Mouse (Mus musculus) intestine, embryonic 16.5 days (tissue): ENCODE measurements at regions not wholly inside any gene's neighbourhood (a gene's known extent, or its start where the extent isn't known, plus 50 kb on each side); places are given as distances from the start of the nearest gene placed in this dataset.

Experiments
- ATAC-seq: fragments of 200-750 bp; cut with Nextera tagmentation; 2 replicates; pipeline ENCODE4 v1.8.0; 2017; ENCODE audit warnings: moderate TSS enrichment, moderate library complexity
- H3K27ac ChIP-seq: fragments of 300-500 bp; sonication (generic); 2 replicates; pipeline ENCODE4 v1.5.1; 2014; ENCODE audit warnings: mild to moderate bottlenecking, low read length
- H3K27me3 ChIP-seq: fragments of 300-500 bp; sonication (generic); replicated peaks from 2 replicates; pipeline ENCODE4 v1.6.1; 2014; ENCODE audit warnings: low read length, control low read depth, mixed read lengths; ENCODE audit not compliant: control insufficient read depth, insufficient read depth
- H3K36me3 ChIP-seq: fragments of 300-500 bp; sonication (generic); 2 replicates; pipeline ENCODE4 v1.6.1; 2014; ENCODE audit warnings: low read length, control low read depth; ENCODE audit not compliant: control insufficient read depth, insufficient read depth
- H3K4me1 ChIP-seq: fragments of 300-500 bp; sonication (generic); 2 replicates; pipeline ENCODE4 v1.6.1; 2014; ENCODE audit warnings: low read length, control low read depth, mixed read lengths; ENCODE audit not compliant: control insufficient read depth, insufficient read depth
- H3K4me2 ChIP-seq: fragments of 300-500 bp; sonication (generic); 2 replicates; pipeline ENCODE4 v1.6.1; 2014; ENCODE audit warnings: low read depth, low read length, control low read depth
- H3K4me3 ChIP-seq: fragments of 300-500 bp; sonication (generic); 2 replicates; pipeline ENCODE4 v1.5.1; 2014; ENCODE audit warnings: mild to moderate bottlenecking, low read length
- H3K9ac ChIP-seq: fragments of 300-500 bp; sonication (generic); 2 replicates; pipeline ENCODE4 v1.6.1; 2014; ENCODE audit warnings: low read depth, low read length
- H3K9me3 ChIP-seq: fragments of 300-500 bp; sonication (generic); 2 replicates; pipeline ENCODE4 v1.6.1; 2016; ENCODE audit warnings: low read length, control low read depth; ENCODE audit not compliant: control insufficient read depth
- WGBS: fragments of 180-500 bp; shearing (Covaris S2); extraction: QIAGEN DNeasy Blood & Tissue Kit; methylation state at CpG from one replicate; pipeline ENCODE4 v1.1.7; 2014; 5-methylcytosine and 5-hydroxymethylcytosine counted together

DNA sequence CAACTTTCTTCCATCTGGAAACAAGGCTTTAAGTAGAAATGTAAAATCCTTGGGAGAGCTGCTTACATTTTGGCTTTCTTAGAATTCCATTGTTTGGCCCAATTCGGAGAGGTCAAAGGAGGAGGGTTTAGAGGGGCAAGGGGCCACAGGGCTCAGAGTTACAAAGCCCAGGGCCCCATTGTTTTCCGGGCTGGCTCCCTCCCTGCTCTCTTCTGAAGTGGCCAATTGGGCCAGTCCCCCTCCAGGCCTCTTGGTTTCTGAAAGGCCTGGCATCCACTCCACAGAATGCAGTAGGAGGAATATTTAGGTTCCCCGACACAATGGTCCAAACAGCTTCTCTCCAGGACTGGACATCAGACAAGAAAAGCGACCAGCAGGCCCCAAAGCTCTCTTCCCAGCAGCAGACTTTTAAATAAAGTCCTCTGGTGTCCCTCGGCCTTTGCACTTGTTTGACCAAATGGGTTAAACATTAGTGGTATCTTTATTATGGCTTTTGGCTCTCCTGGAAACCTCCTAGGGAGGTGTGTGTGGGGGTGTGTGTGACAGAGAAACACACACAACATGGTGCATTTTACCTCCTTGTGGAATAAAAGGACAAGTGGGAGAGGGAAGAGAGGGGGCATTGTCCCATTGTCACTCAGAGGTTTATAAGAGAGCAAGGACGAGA lies 456.6 kb downstream of the Wdr11 start:
- H3K4me3 ChIP-seq, result no peak overlapping the region
- WGBS, result 48% methylated on average over 6 of the region's 6 CpGs
- ATAC-seq, result no peak
- H3K36me3 ChIP-seq, result no peaks in the 10 kb centered on the region
- no peak overlapping the region for H3K27ac ChIP-seq
- peaks cover 19% of the 10 kb centered on the region for H3K4me1 ChIP-seq
- no peak overlapping the region for H3K4me2 ChIP-seq
- H3K9me3 ChIP-seq, result no peaks in the 10 kb centered on the region
- H3K9ac ChIP-seq, result no peak overlapping the region
- H3K27me3 ChIP-seq, result no peaks in the 10 kb centered on the region

GRCm38 (mm10) chr7:130049461-130049860 lies 457.8 kb downstream of the Wdr11 start:
- ATAC-seq, result no peak; the same call in 1 of the 2 replicates
- no peak overlapping the region for H3K9ac ChIP-seq
- no peak overlapping the region for H3K27ac ChIP-seq
- no peak overlapping the region for H3K4me3 ChIP-seq
- no peaks in the 10 kb centered on the region for H3K27me3 ChIP-seq
- WGBS, result 92% methylated on average over 2 of the region's 2 CpGs
- no peaks in the 10 kb centered on the region for H3K36me3 ChIP-seq
- no peak overlapping the region for H3K4me2 ChIP-seq
- H3K9me3 ChIP-seq, result no peaks in the 10 kb centered on the region
- peaks cover 7% of the 10 kb centered on the region for H3K4me1 ChIP-seq

DNA sequence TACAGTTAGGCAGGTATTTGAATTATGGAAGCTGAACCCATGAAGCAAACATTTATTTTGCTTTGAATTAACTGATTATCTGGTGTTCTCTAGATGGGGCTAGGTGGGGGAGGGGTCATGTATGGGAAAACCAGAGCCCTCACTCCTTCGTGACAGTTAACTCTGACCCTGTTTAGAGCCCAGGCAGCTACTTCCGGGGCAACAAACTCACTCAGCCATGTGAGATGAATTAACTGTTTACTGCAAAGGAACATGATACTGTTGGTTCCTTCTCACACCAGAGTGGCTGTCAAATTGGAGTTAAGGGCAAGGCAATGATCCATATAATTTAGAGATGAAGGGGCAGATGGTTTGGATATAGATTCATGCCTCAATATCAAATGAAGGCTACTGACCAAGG lies 458.5 kb downstream of the Wdr11 start:
- Histone ChIP-seq H3K36me3 (no peaks in the 10 kb centered on the region), H3K27ac (no peak overlapping the region), H3K9me3 (no peaks in the 10 kb centered on the region), H3K4me2 (no peak overlapping the region), H3K9ac (no peak overlapping the region), H3K27me3 (no peaks in the 10 kb centered on the region), H3K4me1 (0 out of 2 replicates have a peak, but pooled peaks cover 3% of the 10 kb centered on the region), H3K4me3 (no peak overlapping the region)
- WGBS, result 22% methylated on average over 2 of the region's 2 CpGs
- ATAC-seq, result no peak

DNA sequence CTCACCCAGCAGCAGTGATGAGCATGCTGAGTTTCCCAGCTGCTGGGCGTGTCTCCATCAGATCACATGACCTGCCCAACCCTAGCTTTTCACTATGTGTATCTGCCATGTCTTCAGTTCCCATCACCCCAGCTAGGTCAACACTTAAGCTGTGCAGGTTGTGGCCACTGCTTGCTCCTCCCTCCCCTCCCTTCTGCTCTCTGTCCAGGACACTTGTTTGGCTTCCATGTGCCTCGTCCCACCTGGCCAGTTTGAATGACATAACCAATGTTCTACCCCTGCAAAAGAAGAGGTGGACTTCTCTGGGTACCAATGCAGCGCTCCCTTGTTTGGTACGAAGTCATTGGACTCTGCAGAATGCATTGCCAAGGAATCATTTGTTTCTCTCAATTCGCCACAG lies 460.7 kb downstream of the Wdr11 start:
- Histone ChIP-seq H3K27me3 (no peaks in the 10 kb centered on the region), H3K9ac (no peak overlapping the region), H3K27ac (no peak overlapping the region), H3K4me1 (no peaks in the 10 kb centered on the region), H3K36me3 (no peaks in the 10 kb centered on the region), H3K9me3 (no peaks in the 10 kb centered on the region), H3K4me2 (no peak overlapping the region), H3K4me3 (no peak overlapping the region)
- WGBS, result 92% methylated on average over 5 of the region's 5 CpGs
- no peak for ATAC-seq

DNA sequence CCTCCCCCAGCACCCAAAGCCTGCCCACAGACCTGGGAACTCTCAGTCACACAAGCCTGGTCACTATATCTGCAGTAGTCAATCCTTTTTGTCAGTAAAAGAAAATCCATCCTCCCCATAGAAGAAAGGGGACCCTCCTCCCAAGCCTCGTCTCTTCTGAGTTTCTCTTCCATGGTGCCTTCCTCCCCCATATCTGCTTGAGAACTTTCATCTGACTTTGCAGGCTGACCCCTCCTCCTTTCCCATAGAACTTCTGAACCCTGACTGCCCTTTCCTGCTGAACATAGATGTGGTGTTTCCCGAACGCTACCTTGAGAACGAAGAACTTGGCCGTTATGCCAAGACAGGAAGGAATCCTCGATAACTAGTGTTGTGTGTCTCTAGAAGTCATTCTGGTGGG lies 462.5 kb downstream of the Ate1 start:
- no peak for ATAC-seq
- no peak overlapping the region for H3K9ac ChIP-seq
- H3K4me3 ChIP-seq, result no peak overlapping the region
- H3K36me3 ChIP-seq, result no peaks in the 10 kb centered on the region
- no peak overlapping the region for H3K27ac ChIP-seq
- H3K4me1 ChIP-seq, result peaks cover 16% of the 10 kb centered on the region; the same call in 1 of the 2 replicates
- no peaks in the 10 kb centered on the region for H3K9me3 ChIP-seq
- WGBS, result 70% methylated on average over 6 of the region's 6 CpGs
- no peaks in the 10 kb centered on the region for H3K27me3 ChIP-seq
- H3K4me2 ChIP-seq, result no peak overlapping the region

GRCm38 (mm10) chr7:130058267-130058666 lies 461.9 kb downstream of the Ate1 start:
- 55% methylated on average over 12 of the region's 12 CpGs for WGBS
- H3K4me2 ChIP-seq, result no peak overlapping the region
- no peak for ATAC-seq
- H3K4me1 ChIP-seq, result peaks cover 16% of the 10 kb centered on the region; the same call in 1 of the 2 replicates
- no peaks in the 10 kb centered on the region for H3K36me3 ChIP-seq
- H3K9me3 ChIP-seq, result no peaks in the 10 kb centered on the region
- H3K4me3 ChIP-seq, result no peak overlapping the region
- H3K9ac ChIP-seq, result no peak overlapping the region
- H3K27me3 ChIP-seq, result no peaks in the 10 kb centered on the region
- H3K27ac ChIP-seq, result no peak overlapping the region

DNA sequence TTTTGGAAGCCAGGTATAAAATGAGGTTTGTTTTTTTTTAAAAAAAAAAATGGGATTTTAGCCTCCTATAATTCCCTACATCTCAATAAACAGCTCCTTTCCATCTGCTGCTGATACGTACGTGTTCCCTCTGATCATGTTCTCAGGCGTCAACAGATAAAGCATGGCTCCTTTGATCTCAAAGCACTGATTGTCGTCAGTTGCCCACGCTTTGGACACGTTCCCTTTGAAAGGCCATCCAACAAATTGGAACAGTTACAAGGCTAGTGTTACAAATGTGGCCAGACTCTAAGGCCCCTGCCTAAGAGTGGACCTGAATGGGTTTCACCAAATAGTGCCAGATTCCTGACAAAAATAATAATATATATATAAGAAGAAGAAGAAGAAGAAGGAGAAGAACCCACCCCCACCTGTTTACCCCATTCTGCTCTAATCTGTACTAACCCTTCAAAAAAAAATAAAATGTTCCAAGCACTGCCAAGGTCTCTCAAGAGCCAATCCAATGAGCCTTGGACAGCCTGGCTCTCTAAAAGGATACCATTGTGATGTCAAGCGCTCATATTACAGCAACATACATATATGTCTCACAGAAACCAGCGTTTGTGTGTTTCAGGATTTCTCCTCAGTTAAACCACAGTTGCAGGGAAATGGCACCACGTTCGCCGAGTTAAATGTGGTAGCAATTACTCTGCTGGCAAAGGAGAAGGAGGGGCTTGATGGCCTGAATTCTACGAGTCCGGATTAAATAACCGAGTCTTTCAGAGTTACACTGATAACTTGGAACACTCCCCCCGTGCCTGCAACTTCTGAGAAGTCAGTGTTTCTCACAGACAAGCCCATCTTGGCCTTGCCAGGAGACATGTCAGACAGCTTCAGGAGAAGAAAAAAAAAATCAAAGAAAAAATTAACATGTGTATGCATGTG lies 460.2 kb downstream of the Ate1 start:
- Histone ChIP-seq H3K36me3 (no peaks in the 10 kb centered on the region), H3K27me3 (no peaks in the 10 kb centered on the region), H3K4me3 (no peak overlapping the region), H3K9ac (no peak overlapping the region), H3K4me1 (peaks cover 22% of the 10 kb centered on the region; the same call in 1 of the 2 replicates), H3K9me3 (no peaks in the 10 kb centered on the region), H3K4me2 (no peak overlapping the region), H3K27ac (no peak overlapping the region)
- 66% methylated on average over 15 of the region's 15 CpGs for WGBS
- ATAC-seq, result no peak

DNA sequence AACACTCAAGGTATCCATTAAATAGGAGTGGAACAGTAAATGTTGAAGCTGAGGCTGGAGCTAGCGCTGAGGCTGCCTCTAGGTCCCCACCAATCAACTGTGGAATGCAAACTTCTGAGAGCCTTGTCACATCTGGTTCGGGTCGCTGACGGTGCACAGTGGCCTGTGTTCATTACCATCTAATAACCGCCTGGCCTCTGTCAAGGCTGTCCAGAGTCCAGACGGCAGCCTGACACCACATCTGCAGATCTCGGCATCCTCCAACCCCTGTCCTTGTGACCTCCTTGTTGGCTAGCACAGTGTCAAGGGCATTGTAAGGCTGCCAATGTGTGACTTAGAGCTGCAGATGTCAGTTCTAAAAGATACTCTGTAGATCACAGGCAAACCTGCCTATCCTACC lies 455.7 kb downstream of the Ate1 start:
- ATAC-seq, result peak; percentile 67

GRCm38 (mm10) chr7:130068316-130068715 lies 451.9 kb downstream of the Ate1 start:
- Histone ChIP-seq H3K4me1 (peaks cover 10% of the 10 kb centered on the region; the same call in 1 of the 2 replicates), H3K9me3 (no peaks in the 10 kb centered on the region), H3K4me3 (no peak overlapping the region), H3K4me2 (no peak overlapping the region), H3K27ac (no peak overlapping the region), H3K27me3 (no peaks in the 10 kb centered on the region), H3K36me3 (no peaks in the 10 kb centered on the region), H3K9ac (no peak overlapping the region)
- no peak for ATAC-seq
- WGBS, result 55% methylated on average over 3 of the region's 3 CpGs

More for the DNA sequence above, 455.7 kb downstream of the Ate1 start:
- Histone ChIP-seq H3K27me3 (no peaks in the 10 kb centered on the region), H3K9me3 (no peaks in the 10 kb centered on the region), H3K4me2 (no peak overlapping the region), H3K36me3 (no peaks in the 10 kb centered on the region), H3K4me3 (no peak overlapping the region), H3K9ac (no peak overlapping the region), H3K4me1 (peaks cover 12% of the 10 kb centered on the region; the same call in 1 of the 2 replicates), H3K27ac (no peak overlapping the region)
- 21% methylated on average over 7 of the region's 7 CpGs for WGBS
